Mouse (Mus musculus): ENCODE measurements at regions not wholly inside any gene's neighbourhood (a gene's known extent, or its start where the extent isn't known, plus 50 kb on each side); places are given as distances from the start of the nearest gene placed in this dataset.

DNA sequence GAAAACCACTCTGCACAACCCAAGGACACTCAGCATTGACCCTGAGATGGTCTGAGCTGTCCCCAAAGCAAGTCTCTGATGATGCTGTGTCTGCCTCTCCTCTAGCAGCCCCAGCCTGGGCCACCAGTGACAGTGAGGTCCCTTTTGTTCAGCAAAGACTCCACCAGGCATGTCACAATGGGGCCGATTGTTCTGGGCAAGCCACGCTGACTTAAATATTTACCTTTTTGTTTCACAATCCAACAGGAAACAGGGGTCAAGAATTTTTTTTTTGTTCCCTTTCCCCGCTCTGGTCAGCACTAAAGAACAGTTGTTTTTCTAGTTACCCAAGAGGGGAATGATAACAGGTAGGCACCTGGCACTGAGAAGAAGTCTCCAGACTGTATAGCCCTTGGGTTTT, 72.4 kb upstream of the Errfi1 start:
- DNase-seq, result no peak
- no peak for TF ChIP-seq CTCF (IDR thresholded peaks at IDR 0.05)
- H3K27ac ChIP-seq, result peak overlapping the region; percentile 87
- intact Hi-C loops (cut with DNase I), result loop anchor here (5.0 kb wide), 1 partner anchor 71 kb away; the partner anchor contains the start of gene Errfi1
- H3K4me3 ChIP-seq, result no peak overlapping the region

DNA sequence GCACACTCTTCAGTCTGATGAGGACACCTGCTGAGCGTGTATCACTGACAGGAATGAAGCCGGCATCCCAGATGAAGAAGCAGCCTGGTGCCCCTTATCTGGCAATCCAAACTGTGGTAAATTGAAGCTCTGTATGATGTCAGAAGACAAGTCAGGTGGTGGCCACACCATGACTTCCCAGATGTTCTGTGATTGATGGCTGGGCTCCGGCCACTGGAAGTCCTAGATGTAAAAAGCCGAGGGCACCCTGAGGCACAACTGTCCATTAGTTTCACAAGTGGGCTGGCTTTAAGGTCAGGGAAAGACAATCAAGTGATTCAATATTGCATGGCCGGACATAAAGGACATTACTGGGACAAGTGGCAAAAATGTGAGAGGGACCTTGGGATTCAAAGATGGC, 74.4 kb upstream of the Errfi1 start:
- no peak for DNase-seq
- no peak for TF ChIP-seq CTCF (IDR thresholded peaks at IDR 0.05)
- peak overlapping the region; percentile 76 for H3K27ac ChIP-seq
- no peak overlapping the region for H3K4me3 ChIP-seq
- intact Hi-C loops (cut with DNase I), result no loop called here

DNA sequence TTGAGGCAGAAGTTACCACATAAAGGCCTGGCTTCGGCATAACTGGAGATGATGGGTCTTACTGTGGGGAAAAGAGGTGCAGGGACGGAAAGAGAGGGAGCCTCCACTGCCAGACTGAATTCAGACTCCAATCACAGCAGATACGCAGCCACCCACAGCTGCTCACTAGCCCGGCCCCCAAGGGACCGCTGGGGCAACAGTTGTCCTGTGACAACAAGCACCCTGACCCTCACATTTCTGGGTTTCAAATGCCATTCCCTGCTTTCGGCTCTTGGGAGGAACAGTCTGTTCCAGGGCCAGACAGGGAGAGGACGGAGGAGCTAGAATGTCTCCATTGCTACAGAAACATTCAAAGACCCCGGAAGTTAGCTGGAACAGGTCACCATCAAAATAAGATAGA, 75.0 kb upstream of the Errfi1 start:
- peak overlapping the region; percentile 80 for H3K27ac ChIP-seq
- DNase-seq, result peak; percentile 64
- intact Hi-C loops (cut with DNase I), result no loop called here
- TF ChIP-seq CTCF (IDR thresholded peaks at IDR 0.05), result no peak
- no peak overlapping the region for H3K4me3 ChIP-seq

DNA sequence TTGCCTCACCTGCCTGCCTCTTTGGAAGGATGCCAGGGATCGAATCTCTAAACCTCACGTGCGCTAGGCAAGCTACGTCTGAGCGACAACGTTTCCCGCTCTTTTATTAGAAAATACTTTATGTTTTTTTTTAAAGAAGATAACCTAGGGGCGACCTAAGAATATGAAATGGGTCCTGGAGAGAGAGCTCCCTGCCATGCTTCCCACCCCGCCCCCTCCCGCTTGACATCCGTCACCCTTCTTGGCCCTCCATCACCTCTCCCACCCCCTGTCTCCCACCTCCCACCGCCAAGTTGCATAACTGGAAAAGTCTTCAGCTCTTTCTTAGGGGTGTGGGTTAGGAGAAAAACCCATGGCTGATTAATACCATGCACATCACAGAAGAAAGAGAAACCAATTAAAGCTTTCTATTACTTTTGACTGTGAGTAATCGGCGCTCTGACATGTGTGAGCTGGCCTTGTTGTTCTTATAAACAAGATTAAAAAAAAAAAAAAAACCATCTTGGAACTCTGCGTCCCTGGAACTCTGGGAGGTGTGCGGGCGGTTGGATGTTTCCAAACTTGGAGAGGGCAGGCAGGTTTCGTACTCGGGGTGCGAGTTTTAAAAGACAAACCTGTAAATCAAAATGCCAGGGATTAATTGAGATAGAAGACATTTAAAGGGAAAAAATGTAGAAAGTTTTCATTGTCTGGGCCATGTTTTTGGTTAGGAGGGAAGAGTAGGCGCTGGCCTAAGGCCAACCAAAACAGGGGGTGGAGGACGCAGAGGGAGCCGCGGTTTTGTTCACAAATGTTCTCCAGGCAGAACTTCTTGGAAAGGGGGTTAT, 77.8 kb upstream of the Errfi1 start:
- H3K4me3 ChIP-seq, result no peak overlapping the region; the same call in 1 of the 2 replicates
- no peak for TF ChIP-seq CTCF (IDR thresholded peaks at IDR 0.05)
- DNase-seq, result peak; percentile 69
- intact Hi-C loops (cut with DNase I), result no loop called here
- peak overlapping the region; percentile 82 for H3K27ac ChIP-seq

DNA sequence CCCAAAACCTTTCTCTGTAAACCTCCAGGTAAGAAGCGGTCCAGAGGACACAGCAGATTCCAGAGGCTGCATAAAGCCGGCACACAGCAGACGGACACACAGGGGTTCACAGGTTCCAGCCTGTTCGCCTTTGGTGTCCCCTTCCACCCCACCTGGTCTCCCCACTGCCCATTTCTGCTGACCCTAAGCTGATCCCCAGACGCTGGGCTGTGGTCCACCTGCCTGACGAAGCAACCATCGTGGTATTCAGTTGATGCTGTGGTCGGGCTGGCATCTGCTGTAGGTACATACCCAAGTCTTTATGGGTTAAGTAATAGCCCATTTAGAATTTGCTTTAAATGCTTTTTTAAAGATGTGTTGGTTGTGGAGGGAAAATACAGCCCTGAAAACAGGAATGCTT, 78.4 kb upstream of the Errfi1 start:
- no peak for DNase-seq
- H3K4me3 ChIP-seq, result no peak overlapping the region
- intact Hi-C loops (cut with DNase I), result no loop called here
- peak overlapping the region; percentile 82 for H3K27ac ChIP-seq
- no peak for TF ChIP-seq CTCF (IDR thresholded peaks at IDR 0.05)

DNA sequence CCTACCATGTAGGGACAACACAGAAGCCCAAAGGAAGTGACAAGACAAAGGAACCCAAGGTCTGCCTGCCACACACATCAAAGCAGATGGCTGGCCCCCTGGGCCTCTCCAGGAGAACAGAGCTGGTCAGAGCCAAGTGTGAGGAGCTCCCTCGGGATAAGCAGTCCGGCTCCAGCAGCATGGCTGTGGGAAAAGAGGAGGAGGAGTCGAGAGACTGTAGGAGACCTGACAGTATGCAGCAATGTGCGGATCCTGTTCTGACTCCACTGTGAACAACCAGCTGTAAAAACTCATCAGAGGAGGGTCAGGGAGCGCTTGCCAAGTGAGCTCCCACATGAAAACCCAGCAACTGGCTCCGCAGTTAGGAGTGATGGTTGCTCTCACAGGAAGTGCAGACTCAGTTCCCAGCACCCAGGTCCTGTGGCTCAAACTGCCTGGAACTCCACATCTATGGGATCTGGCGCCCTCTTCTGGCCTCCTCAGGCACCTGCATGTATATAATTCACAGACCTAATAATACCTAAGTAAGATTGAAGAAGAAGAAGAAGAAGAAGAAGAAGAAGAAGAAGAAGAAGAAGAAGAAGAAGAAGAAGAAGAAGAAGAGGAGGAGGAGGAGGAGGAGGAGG, 79.3 kb upstream of the Errfi1 start:
- peak overlapping the region; percentile 75 for H3K27ac ChIP-seq
- TF ChIP-seq CTCF (IDR thresholded peaks at IDR 0.05), result peak; percentile 22; the same call in 1 of the 2 replicates
- no peak overlapping the region for H3K4me3 ChIP-seq
- DNase-seq, result peak; percentile 40
- intact Hi-C loops (cut with DNase I), result loop anchor here (5.0 kb wide), 1 partner anchor 67 kb away; no protein-coding TSS in a partner anchor

DNA sequence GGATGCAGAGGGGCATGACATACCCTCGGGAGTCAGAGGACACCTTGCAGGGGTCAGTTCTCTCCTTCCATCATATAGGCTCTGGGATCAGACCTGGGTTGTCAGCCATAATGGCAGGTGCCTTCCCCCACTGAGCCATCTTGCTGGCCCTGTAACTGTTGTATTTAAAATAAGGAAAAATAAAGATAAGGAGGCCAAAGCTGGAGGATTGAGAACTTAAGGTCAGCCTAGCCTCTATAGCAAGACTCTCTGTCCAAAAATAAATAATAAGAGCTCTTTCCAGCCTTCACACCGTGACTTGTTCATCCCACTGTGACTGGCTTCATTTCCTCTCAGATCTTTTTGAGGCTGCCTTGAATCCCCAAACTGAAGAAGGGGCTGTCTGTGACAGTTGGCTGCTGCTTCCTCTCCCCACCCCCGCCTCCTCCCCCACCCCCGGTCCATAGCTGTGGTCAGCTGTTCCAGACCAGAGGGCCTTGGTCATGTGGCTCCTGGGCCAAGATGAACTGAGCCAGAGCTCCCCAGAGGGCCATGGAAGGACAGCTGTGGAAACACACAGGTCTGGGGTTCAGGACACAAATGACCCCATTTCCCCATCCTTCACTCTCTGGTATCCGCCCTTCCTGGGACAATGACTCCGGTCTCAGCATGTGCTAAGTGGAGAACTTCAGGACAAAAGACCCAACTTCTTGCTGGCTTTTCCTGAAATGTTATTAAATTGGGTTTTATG, 81.6 kb upstream of the Errfi1 start:
- Histone ChIP-seq H3K4me3 (no peak overlapping the region), H3K27ac (peak overlapping the region; percentile 75)
- TF ChIP-seq CTCF (IDR thresholded peaks at IDR 0.05), result no peak
- peak; percentile 69 for DNase-seq
- intact Hi-C loops (cut with DNase I), result loop anchor here (5.0 kb wide), 1 partner anchor 65 kb away; no protein-coding TSS in a partner anchor

DNA sequence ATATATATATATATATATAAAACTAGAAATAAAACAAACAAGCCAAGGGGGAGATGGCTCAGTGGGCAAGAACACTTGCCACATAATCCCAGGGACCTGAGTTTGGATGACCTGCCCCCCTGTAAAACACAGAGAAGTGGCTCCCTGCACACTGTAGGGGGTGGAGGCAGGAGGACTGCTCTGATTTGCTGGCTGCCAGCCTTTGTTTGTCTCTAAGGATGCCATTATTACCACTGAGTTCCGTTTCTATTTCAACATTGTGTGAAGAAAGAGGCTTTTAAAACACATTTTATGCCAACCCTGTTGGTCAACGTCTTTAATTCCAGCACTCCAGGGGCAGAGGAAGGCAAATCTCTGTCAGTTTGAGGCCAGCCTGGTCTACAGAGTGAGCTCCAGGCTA, 82.2 kb upstream of the Errfi1 start:
- no peak for TF ChIP-seq CTCF (IDR thresholded peaks at IDR 0.05)
- H3K4me3 ChIP-seq, result no peak overlapping the region
- DNase-seq, result no peak
- H3K27ac ChIP-seq, result peak overlapping the region; percentile 75
- intact Hi-C loops (cut with DNase I), result loop anchor here (5.0 kb wide), 1 partner anchor 64 kb away; no protein-coding TSS in a partner anchor

DNA sequence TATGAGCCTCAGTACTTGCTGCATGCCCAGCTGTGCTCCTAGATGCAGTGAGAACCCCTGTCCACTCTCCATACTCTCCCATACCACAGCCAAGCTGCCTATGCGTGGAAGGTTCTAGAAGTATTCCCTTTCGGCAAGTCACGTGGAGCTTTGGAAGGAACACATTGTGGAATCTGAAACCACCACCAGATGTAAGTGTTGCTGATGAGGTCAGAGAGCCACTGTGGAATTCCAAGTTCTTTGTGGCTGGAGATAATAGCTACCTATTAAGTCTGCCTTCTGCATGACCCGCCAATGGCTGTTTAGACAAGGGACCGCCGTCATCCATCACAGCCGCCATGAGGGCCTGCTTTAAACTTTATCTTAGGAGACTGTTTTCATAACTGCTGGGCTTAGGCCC, 84.7 kb upstream of the Errfi1 start:
- H3K4me3 ChIP-seq, result no peak overlapping the region

DNA sequence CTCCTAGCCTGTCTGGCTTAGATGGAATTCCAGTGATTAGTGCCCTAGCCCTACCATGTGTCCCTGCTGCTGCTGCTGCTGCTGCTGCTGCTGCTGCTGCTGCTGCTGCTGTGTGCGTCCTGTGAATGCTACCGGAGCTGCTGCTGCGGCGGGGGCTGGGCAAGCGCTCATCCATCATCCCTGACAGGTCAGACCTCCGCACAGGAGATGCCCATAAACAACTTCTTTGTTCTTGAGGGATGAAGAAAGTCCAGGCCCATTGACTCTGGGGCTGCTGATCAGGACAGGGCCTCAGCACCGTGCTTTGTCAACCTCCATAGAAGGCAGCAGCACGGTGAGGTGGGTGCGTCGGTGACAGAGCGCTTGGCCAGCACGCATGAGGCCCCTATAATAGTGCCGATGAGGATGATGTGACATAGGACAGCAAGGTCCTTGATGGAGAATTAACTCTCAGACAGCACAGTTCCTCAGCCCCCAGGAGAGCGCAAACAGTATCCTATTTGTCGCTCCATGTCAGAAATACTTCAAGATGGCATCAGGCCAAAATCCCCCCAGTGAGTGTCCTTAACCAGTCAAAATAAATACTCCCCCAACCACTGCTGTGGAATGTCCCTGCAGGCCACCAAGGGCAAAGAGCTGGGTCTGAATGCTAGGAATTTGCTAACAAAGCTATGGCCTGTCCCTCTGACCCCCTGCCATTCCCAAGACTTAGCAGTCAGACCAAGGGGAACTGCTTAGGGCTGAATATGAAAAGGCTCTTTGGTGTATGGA, 95.1 kb upstream of the Errfi1 start:
- H3K27ac ChIP-seq, result peak overlapping the region; percentile 70
- peak; percentile 8 for DNase-seq
- intact Hi-C loops (cut with DNase I), result no loop called here
- TF ChIP-seq CTCF (IDR thresholded peaks at IDR 0.05), result no peak
- peak overlapping the region; percentile 9; the same call in 1 of the 2 replicates for H3K4me3 ChIP-seq

More for the DNA sequence above, 84.7 kb upstream of the Errfi1 start:
- no peak overlapping the region for H3K27ac ChIP-seq
- no peak for TF ChIP-seq CTCF (IDR thresholded peaks at IDR 0.05)
- intact Hi-C loops (cut with DNase I), result no loop called here
- no peak for DNase-seq

DNA sequence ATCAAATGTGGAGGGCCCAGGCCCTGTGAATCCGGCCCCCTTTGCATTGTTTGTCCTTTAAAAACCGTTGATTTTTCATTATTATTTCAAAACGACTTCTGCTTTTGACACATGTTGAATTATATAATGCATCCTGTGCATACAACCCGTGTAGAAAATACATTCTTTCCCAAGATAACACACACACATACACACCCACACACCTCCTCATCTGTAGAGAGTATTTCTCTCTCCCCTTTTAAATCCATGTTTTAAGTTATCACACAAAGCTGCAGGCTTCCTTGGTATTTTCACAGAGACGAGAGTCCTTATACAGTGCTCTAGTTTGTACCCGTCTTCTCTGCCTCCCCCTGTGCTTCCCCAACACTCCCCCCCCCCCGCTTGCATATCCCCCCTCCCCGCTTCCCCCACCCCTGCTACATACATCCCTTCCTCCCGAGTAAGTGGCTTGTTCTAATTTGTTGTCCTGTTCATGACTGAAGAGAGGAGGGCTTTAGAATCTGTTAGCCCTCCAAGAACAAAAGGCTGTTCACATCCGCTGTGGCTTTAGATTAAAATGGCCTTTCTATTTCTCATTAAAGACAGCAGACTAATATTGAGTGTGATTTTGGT, 95.8 kb upstream of the Errfi1 start:
- TF ChIP-seq CTCF (IDR thresholded peaks at IDR 0.05), result no peak
- intact Hi-C loops (cut with DNase I), result no loop called here
- DNase-seq, result no peak
- H3K27ac ChIP-seq, result peak overlapping the region; percentile 70
- no peak overlapping the region for H3K4me3 ChIP-seq

Data from gastrocnemius, adult 2 months (tissue).